Mouse (Mus musculus) embryo, embryonic 10.5 days (tissue): Measurements from ENCODE around the gene Txn2.

ENCODE experiments used
- DNase-seq: peaks from one replicate; pipeline ENCODE4 v3.0.0-alpha.2; 2015; ENCODE audit warnings: low spot score

The Txn2 gene

DNA sequence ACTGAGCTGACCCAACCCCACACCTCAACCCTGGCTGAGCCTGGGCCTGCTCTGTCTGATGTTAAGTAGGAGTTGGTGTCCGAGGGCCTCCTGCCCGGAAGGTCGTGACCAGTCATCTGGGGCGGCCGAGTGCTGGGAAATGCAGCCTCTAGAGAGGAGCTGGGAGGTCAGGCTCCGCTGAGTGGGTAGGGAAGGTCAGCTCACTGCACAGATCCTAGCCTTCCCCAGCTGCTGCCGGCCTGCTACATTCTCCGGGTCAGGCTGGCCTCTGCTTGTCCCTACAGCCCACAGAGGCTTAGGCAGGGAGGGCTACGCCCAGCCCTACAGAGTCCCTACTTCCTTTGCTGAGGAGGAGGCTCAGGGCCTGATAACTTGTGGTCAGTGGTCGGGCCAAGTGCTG lies 22.3 kb downstream of the Txn2 start:
- no peak for DNase-seq

DNA sequence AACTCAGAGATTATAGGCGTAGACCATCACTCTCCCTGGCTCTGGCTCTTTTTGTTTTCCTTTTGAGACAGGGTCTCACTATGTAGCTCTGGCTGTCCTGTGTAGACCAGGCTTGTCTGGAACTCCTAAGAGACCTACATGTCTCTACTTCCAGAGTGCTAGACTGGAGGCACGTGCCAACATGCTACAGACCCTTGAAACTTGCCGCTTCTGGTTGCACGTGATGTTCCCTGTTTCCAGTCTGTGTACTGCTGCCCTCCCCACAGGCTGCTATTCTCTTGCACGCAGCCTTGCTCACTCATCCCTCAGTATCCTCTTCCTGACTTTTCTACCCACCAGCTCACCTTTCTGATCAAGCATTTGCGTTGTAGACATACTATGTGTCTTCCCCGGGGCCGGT lies 22.7 kb downstream of the Txn2 start:
- peak; percentile 35 for DNase-seq

DNA sequence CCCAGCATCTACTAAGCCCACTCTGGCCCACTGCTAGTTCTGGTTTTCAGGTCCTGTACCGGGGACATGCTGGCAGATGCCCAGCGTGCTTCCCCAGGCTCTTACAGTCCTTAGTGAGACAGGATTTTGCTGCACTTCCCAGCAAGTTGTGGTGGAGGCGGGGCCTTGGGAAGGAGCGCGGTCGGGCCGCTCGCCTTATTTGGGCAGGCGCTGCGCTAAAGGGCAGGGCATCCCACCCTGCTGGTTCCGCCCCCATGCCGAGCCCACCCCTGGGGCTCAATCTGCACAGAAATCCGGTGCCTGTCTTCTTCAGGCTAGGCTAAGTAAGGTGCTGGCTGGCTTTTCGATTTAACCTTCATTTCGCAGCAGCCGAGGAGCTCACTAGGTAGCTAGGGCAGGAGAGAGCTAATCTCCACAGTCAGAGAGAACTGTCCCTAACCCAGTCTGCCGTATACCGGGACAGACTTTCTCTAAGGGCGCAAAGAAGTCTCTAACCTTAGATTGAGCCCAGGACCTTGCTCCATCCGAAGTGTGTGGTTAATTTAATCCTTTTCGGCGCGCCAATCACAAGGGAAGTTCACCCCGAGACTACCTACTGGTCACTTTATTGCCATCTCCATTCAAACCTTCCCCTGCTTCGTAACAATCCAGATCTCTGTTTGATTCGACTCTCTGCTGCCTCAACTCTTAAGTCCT lies 23.4 kb downstream of the Txn2 start:
- peak; percentile 92 for DNase-seq

DNA sequence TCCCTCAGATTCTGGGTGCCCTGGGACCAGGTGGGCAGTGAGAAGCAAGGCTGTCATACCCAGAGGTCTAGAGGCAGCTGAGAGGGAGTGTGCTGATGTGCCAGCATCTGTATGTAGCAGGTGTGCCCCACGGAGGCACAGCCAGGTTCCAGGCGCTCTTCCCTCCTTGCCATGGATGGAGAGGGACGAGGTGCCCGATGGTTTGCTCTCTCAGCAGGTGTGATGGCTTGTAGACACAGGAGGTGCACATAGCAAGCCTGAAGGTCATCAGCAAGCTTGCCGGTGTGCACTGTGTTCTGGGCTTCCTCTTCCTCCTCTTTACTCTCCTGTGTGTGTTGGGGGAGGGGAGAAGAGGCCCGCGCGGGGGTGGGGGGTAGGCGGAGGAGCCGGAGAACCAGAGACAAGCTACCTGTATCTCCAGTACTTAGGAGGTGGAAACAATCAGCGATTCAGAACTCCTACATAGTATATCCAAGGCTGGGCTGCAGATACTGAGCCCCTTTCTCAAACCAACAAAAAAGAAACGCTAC lies 24.4 kb downstream of the Txn2 start:
- DNase-seq: no peak

DNA sequence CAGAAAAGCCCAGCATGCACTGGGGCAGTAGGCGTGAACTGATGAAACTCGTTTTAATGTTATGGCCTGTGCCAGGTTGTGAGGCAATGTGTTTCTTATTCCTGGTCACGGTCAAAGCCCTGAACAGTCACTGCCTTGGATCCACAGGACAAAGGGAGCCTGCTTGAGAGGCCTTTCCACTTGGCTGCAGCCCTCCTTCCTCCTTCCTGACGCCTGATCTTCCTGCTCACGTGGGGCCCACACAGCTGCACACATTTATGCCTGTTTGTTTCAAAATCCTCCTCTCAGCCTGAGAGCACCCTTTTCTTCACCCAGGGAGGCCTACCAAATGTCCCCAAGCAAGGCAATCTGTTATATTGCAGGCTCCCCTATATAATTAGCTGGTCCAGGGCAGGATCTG lies 25.6 kb downstream of the Txn2 start:
- no peak for DNase-seq

DNA sequence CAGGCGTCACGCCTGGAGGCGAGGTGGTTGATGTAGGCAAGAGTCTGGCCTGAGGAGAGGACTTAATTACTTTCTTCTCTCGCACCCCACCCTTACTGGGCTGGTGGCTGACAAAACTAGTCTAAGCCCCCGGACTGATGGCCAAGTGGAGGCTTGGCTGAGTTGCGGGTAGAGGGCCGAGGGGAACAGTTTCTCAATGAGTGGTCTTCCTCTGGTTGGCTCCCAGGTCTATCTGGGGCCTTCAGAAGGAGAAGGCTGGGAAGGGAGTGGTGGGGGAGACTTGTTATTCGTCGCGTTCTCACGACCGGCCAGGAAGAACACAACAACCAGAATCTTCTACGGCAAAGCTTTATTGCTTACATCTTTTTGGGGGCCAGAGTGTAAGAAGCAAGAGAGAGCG lies 33.9 kb downstream of the Txn2 start:
- DNase-seq: no peak

DNA sequence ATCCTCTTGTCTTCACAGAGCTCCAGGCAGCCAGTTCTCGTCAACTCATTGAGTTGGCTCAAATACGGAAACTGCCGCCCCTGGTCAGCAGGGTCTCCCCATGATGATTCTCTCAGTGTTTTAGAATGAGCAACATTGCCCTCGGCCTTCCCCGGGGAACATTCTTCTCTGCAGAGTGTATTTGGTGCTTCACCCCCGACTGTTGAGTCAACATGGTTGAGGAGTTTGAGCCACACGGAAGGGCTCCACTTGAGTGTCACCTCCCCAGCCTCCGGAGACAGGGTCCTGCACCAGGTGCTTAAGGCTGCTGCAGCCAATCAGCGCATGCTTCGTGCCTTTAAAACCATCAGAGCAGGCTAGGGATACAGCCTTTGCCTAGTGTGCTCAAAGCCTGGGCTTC lies 35.5 kb downstream of the Txn2 start:
- no peak for DNase-seq

DNA sequence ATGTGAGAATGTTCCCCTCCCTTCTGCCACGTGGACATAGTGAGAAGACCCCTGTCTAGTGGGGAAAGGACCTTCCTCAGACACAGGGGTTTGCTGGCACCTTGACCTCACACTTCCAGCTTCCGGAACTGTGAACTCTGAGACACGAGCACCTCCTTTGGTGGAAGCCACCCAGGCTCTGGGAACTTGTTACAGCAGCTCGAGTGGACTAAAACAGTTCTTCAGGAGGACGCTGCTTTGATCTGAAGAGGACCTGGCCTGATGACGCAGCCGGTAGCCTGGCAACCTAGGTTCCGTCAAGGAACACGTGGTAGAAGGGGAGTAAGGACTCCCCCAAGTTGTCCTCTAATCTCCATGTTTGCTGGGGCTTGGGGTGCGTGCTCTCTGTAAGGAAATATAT lies 36.4 kb downstream of the Txn2 start:
- no peak for DNase-seq

DNA sequence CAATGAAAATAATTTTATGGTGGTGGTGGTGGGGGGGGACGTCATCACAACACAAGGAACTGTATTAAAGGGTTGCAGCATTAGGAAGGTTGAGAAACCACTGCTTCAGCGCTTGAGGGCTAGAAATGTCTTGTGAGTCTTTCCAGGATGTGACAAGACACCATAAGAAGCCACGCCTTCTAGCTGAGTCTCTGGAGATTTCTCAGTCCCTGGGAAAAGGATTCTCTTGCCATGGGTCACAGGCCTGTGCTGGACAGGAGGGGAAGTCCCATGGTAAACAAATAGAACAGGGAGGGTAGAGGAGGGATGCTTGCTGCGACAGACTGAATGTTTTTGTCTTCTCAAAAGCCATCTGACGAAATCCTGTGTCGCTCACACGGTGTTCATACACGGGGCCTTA lies 37.0 kb downstream of the Txn2 start:
- no peak for DNase-seq

DNA sequence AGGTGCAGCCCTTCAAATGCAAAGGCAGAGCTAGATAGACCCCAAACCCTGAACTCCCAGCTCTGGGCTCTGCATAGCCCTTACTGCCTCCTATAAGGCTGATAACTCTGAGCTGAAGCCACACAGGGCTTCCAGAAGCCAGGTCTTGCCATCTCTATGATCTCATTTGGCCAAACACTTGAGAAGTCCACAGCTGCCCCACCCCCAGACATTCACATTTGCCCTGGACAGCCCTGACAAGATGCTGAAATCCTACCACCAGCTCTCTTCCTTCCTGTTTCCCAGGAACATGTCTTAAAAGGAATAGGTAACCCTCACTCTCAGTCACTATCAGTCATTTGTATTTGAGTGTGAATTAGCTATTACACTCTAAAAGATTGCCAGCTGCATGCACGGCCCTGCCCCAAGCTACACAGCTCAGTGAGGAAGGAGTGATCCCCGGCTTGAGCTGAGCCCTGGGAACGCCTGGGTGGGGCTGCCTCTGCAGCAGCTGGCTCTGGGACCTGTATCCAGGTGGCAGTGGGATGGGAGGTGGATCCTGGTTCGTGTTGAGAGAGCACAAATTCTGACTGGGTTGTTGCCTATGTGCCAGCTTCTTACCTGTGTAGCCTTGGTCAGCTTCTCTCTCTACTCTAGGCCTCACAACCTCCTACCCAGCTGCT lies 38.9 kb downstream of the Txn2 start:
- DNase-seq: no peak

DNA sequence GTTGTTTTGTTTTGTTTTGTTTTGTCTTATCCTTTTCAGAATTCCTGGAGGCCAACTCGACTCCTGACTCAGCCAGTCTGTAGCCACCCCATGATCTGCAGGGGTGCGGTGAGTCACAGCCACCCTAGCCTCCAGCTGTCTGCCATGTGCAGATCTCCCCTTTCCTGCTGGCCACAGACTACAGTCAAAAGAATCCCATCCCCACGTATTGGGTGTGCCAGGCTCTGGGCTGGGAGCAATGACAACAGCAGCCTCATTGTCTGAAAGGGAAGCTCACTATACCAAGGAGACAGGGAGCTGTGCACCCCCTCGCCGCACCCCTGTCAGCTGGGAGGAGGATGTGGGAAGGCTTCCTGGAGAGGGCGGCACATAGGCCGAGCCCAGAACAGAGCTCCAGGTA lies 40.5 kb downstream of the Txn2 start:
- DNase-seq: no peak

DNA sequence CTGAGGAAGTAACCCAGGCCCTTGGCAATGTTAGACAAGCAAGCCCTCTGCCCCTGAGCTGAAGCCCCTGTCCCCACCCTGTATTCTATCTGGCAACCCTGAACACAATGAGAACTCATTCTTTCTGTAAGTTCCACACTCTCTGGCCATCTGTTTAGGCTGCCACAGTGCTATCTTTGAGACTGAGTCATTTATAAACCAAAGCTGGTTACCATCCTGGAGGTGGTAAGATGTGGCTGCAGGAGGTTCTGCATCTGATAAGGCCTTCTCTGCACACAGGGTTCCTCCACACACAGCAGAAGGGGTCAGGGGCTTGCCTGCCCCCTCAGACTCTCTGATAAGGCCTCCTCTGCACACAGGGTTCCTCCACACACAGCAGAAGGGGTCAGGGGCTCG lies 41.7 kb downstream of the Txn2 start:
- DNase-seq: no peak

DNA sequence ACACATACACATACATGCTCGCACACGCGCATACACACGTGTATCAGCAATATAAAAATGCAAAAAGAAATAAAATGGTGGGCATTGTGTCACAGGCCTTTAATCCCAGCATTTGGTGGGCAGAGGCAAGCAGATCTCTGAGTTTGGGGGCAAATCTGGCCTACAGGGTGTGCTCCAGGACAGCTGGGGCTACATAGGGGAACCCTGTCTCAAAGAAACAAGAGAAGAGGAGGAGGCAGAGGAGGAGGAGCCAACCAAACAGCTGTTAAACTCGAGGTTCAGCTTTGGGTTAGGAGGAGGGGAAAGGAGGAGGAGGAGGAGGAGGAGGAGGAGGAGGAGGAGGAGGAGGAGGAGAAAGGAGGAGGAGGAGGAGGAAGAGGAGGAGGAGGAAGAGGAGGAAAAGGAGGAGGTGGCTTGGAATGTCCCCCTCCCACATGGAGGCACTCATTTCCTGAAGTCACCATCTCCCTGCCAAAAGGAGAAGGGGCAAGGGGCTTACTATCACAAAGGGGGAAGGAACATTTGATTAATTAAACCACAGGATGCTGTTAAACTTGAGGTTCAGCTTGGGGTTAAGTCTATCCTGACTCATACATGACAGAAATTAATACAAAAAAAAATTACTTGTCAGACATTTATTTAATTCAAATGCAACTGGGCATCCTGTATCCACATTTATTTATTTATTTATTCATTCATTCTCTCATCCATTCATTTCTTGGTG lies 42.3 kb downstream of the Txn2 start:
- DNase-seq: no peak

DNA sequence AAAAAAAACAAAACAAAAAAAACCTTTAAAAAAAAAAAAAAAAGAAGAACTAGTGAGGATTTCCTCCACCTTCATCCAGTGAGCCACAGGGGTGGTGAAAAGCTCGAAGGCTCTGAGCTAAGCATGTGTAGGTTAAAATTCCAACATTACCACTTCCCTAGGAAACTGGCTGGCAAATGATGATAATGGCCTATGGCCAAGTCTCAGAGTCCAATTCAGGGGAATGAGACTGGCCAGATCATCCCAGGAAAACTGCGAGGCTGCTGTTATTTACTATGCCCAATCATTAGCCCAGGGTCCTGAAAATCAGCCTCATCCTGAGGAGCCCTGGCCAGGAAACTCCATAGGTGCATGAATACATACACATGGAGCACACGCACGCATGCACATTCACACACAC lies 42.9 kb downstream of the Txn2 start:
- no peak for DNase-seq

DNA sequence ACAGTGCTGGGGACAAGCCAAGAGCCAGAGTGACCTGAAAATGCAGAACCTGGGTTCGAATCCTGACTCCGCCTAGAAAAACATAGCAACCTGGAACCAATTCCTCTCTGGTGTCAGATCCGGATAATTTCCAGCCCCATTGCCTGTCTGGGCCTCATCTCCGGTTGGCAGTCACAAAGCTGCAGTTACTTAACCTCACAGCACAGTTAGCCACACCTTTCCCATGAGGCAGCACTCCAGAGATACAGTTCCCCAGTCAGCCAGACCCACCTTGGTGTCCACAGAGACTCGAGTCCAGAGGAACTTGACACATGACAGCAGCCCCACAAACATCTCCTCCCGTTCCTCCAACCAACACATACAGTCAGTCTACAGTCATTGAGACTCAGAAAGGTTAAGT lies 43.6 kb downstream of the Txn2 start:
- DNase-seq: no peak

DNA sequence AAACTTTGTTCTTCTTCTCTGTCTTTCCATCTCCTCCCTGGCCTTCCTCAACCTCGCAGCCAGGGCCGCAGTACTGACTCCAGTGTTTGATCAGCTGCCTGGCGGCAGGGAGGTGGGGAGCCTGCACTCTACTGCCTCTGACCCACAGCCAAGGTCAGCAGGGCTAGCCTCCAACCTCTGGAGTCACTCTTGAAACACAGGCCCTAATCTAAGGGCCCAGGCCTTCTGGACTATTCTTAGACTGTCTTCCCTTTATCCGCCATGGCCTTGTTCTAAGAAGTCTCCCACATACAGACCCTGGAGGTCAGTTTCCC lies 45.2 kb downstream of the Txn2 start:
- DNase-seq: no peak

DNA sequence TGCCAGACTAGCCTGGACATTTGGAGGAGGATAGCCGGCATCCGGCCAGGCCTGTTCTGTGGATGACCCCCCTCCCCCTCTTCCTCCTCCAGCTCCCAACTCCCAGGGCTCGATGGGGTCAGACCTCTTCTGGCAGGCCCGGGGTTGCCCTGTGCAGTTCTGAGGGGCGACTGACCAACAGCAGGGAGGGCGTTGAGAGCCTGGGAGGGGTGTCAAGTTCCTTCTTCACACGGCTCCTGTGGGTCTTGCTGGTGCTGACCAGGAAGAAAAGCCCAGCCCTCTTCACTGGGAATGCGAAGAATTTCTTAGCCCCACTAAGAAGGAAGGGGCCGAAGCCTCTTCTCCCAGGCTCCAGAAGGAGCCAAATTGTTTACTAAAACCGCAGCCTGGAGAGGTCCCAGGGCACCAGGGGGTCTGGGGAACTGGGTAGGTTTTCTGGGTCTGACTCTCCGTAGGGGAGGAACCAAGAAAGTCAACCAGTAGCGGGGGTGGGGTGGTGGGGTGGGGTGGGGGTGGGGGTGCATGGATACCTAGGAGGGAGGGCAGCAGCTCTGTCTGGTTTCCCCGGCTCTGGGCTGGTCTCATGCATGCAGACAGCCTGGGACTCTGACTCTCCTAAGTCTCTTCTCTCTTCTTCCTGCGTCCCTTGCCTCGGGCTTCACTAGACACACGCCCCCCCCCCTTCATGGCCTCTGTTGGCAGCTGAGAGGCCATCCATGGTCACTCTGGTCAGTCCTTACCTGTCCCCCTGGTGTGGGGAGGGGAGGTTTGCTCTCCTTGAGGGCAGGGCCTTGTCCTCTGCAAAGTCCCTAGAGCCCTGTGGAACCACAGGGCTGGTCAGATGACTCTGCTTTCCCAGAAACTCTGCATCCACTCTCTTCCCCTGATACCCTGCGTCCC lies 45.8 kb downstream of the Txn2 start:
- DNase-seq: peak; percentile 83

DNA sequence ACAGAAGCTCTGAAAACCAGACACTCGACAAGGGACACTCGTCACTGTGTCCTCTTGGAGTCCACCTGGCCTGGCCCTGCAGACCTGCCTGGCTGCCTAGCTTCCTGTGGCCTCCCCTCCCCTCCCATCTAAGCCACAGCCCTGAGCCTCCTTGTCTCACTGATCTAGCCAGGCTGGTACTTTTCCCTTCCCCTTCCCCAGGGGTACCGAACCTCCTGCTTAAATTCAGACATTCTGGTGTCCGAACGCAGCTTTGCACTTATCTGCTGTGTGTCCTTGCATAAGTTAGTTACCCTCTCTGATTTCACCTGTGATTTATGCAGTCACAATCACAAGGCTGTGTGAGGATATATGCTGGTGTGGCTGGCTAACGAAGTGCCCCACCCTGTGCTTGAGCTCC lies 46.5 kb downstream of the Txn2 start:
- DNase-seq: no peak

DNA sequence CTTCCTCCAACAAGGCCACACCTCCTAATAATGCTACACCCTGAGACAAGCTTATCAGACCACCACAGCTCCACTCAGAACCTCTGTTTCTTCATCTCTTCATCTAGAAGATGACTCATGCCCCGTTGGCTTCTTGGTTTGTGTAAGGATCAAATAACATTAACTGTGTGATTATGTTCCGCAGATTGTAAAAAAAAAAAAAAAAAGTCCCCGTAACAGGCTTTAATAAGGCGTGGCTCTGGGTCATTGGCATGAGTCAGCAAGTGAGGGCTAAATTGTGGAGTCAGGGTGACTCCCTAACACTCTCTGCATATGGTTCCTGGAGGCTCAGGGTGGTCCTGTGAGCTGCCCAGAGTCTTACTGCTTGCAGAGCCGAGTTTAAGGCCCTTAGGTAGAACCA lies 47.1 kb downstream of the Txn2 start:
- DNase-seq: no peak

DNA sequence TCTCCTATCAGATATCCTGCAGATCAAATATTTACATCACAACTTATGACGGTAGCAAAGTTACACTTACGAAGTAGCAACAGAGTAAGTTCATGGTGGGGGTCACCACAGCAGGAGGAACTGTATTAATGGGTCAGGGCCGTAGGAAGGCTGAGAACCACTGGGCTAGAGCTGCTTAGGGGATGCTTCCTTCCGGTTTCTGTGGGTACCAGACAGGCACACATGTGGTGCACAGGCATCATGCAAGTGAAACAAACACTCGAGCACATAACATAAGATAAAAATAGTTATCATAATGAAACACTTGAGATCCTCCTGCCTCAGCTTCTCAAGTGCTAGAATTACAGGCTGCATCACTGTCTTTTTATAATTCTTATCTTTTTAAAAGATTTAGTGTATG lies 48.1 kb downstream of the Txn2 start:
- DNase-seq: no peak

DNA sequence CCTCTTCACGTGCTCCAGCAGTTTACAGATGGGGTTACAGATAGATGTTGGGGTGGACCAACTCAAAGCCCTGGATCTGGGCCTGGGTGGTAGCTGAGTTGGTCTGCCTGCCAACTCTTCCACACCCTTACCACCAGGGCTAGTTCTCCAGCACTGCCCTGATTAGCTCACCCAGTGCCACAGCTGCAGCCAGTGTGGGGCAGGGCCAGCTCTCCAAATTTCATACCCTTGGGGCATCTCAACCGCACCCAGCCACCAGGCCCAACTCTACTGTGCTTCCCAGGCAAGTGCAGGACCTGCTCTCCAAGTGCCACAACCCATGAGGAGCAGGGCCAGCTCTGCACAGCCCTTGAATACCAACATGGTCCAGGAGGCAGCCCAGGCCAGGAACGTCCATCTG lies 49.0 kb downstream of the Txn2 start:
- no peak for DNase-seq

DNA sequence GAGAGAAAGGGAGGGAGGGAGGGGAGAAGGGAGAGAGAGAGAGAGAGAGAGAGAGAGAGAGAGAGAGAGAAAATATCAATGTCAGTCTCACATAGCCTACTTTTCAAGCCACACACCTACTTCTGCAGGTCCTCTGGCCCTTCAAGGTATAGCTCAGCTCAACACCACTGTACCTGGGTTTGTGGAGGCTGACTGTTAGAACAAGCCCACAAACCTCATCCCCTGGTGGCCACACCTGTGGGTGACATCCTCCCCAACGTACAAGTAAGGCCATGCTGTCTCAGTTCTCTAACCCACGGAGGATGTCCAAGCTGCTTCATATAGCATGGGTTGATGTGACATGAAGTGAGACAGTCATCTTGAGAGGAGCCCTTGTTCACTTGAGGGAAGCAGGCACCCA lies 51.6 kb downstream of the Txn2 start:
- no peak for DNase-seq
